Mouse (Mus musculus) brown adipose tissue, adult 24 weeks (tissue): Measurements from ENCODE around the gene Card14. TPM values are rescaled to one million over a fixed set of nuclear protein-coding genes. Genes with fewer than 3 reads are reported as not detected.

Source experiments
- H3K27ac ChIP-seq: fragments of 200-500 bp; replicated peaks from 2 replicates; pipeline ENCODE4 v1.5.1; 2012; ENCODE audit warnings: low read depth, mild to moderate bottlenecking, low read length
- H3K4me1 ChIP-seq: fragments of 200-500 bp; 2 replicates; pipeline ENCODE4 v1.6.1; 2012; ENCODE audit warnings: low read length, mixed read lengths; ENCODE audit not compliant: control insufficient read depth, insufficient read depth, insufficient read length
- H3K4me3 ChIP-seq: fragments of 200-500 bp; 2 replicates; pipeline ENCODE4 v1.5.1; 2012; ENCODE audit warnings: low read depth, mild to moderate bottlenecking, low read length, moderate library complexity; ENCODE audit not compliant: insufficient read depth
- polyA plus RNA-seq: library from polyadenylated mRNA; stranded (reverse); fragments of >200 nt; gene quantifications from 2 replicates; pipeline ENCODE4 v1.2.4, GENCODE M21; 2012; ENCODE audit not compliant: missing spikeins, insufficient read depth, insufficient read length

Card14 gene
- polyA plus RNA-seq, 1 experiment: not detected

GRCm38 (mm10) chr11:119330592-119330991, 23.0 kb downstream of the Card14 start:
- no peak overlapping the region for H3K27ac ChIP-seq
- H3K4me3 ChIP-seq: no peak overlapping the region
- no peaks in the 10 kb centered on the region for H3K4me1 ChIP-seq

- Histone ChIP-seq H3K4me3 (no peak overlapping the region), H3K27ac (no peak overlapping the region), H3K4me1 (no peaks in the 10 kb centered on the region)
Observed at GRCm38 (mm10) chr11:119331970-119332369, 24.4 kb downstream of the Card14 start.

DNA sequence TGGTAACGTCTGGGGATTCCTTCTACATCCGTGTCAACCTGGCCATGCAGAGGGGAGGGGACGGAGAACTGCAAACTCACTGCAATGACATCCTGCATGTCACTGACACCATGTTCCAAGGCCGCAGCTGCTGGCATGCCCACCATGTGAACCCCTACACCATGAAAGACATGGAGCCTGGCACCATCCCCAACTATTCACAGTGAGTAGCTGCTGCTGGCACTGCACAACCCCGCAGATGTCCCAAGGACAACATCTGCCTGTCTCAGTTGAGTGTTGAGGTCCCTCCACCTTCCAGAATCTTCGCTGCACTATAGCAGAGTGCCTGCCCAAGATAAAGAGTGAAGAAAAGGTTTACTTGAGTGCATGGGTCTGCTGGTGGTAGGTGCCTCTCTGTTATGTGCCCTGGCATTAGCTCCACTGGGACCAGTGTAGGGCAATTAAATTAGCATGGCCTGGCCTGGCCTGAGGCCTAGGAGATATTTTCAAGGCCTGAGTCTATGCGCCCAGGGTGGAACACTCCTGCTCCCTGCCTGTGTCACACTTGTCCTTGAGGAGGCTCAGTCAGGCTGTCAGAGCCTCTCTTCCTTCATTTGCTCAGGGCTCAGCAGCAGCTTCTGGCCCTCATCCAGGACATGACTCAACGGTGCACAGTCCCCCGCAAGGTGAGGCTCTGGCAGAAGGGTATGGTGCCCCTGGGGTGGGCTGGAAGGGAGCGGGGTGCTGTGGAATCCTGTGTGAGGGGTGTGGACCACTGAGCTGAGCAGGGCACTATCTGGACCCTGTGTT, 30.9 kb downstream of the Card14 start:
- no peak overlapping the region for H3K27ac ChIP-seq
- no peak overlapping the region for H3K4me3 ChIP-seq
- H3K4me1 ChIP-seq: no peaks in the 10 kb centered on the region

DNA sequence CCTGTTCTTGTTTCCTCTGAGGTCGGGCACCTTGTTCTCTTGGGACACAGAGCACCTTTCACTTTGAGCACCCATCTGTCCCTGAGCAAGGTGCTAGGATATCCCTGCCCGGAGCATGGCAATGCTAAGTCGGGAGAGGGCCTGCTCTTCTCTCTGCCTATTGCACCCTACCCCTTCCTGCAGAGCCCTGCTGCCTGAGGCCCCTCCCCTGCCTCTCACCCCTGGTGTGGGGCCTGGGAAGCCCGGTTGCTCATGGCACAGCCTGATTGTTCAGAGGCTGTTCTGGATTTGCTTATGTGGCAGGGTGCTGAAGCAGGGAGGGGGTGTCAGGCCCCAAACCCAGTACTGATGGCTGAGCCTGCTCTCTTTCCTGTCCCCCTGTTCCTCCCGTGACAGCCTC, 31.6 kb downstream of the Card14 start:
- Histone ChIP-seq H3K27ac (no peak overlapping the region), H3K4me3 (no peak overlapping the region), H3K4me1 (no peaks in the 10 kb centered on the region)

- H3K4me1 ChIP-seq: no peaks in the 10 kb centered on the region
- no peak overlapping the region for H3K4me3 ChIP-seq
- H3K27ac ChIP-seq: no peak overlapping the region
Observed at GRCm38 (mm10) chr11:119339637-119340036, 32.1 kb downstream of the Card14 start.

- no peaks in the 10 kb centered on the region for H3K4me1 ChIP-seq
- no peak overlapping the region for H3K4me3 ChIP-seq
- H3K27ac ChIP-seq: no peak overlapping the region
Observed at GRCm38 (mm10) chr11:119344178-119344577, 36.6 kb downstream of the Card14 start.

DNA sequence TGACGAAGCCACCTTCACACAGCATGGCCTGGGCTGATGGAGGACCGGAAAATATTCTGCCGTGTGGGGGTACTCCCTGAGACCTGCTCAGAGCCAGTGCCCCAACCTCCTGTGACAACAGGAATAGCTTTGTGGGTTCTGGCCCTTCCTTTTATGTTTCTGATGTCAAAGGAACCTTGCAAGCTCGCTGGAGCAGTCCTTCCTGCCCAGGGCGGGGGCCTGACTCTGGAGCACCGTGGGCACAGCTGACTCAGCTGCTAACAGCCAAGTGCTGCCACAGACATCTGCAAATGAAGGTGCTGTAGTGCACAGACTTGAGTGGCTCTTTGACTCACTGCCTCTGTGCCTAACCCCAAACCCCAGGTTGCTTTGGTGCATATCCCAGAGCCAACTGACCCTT, 37.3 kb downstream of the Card14 start:
- H3K27ac ChIP-seq: no peak overlapping the region
- no peaks in the 10 kb centered on the region for H3K4me1 ChIP-seq
- no peak overlapping the region for H3K4me3 ChIP-seq

DNA sequence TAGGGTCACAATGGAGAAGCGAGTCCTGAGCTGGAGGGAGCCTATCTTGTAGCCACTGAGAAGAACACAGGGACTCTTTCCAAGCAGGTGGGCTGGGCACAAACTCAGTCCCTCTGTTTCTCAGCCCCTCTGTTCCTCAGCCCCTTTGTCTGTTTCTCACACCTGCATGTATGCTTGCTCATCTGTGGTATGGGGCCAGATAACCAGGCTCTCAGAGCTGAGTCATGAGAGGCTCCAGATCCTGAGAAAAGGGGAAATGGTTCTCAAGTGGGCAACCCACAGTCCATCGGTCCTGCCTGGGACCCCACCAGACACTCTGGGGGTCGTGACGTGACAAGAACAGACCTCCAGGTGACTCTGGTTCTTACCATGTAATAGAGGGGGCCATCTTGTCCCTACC, 39.6 kb downstream of the Card14 start:
- Histone ChIP-seq H3K4me1 (no peaks in the 10 kb centered on the region), H3K4me3 (no peak overlapping the region), H3K27ac (no peak overlapping the region)

- H3K4me1 ChIP-seq: peaks cover 7% of the 10 kb centered on the region
- no peak overlapping the region for H3K4me3 ChIP-seq
- no peak overlapping the region for H3K27ac ChIP-seq
Observed at GRCm38 (mm10) chr11:119352113-119352512, 44.5 kb downstream of the Card14 start.

- Histone ChIP-seq H3K27ac (no peak overlapping the region), H3K4me3 (no peak overlapping the region), H3K4me1 (peaks cover 7% of the 10 kb centered on the region)
Observed at GRCm38 (mm10) chr11:119353946-119354345, 46.4 kb downstream of the Card14 start.

DNA sequence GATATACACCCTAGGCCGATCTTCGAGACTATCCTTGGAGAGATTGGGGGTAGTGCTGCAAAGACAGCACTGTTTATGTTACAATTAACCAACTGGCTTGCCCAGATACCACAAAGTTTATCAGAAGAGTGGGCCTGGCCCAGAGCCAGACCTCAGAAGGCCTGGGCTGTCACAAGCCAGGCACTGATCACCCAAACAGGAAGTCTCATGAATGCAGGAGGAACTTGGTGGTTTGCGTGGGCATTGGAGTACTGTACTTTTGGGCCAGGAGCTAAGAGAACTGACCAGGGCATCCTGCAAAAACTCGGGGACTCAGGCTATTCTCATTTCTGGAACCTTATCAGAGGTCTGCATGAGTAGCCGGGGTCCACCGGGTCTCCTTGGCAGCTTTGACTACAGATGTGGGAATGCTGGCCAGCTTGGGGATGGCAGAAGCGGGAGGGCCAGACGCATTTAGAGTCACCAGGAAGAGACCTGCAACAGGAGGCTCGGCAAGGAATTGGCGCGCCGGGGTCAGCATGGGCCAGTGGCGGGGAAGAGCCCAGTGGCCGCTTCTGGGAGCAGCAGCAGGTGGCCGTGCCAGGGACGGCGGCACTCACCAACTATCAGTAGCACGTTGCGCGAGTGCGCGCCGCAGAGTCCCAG, 47.4 kb downstream of the Card14 start:
- peaks cover 7% of the 10 kb centered on the region for H3K4me1 ChIP-seq
- peak overlapping the region; percentile 98 for H3K4me3 ChIP-seq
- 0 out of 2 replicates have a peak overlapping the region, but pooled peaks have one; percentile 54 for H3K27ac ChIP-seq

- Histone ChIP-seq H3K4me1 (peaks cover 7% of the 10 kb centered on the region), H3K4me3 (peak within 1 kb of the TSS; percentile 98), H3K27ac (peak within 1 kb of the TSS; percentile 69)
Observed at GRCm38 (mm10) chr11:119355443-119356385, 48.1 kb downstream of the Card14 start, which contains the start of the genes Sgsh and Slc26a11. Gene Sgsh (minus strand): TSS chr11:119355536. Gene Slc26a11 (plus strand): TSS chr11:119355557.

GRCm38 (mm10) chr11:119359089-119359488, 51.5 kb downstream of the Card14 start:
- Histone ChIP-seq H3K4me1 (peaks cover 7% of the 10 kb centered on the region), H3K4me3 (no peak overlapping the region), H3K27ac (no peak overlapping the region)

GRCm38 (mm10) chr11:119362769-119363533, 55.4 kb downstream of the Card14 start:
- Histone ChIP-seq H3K4me3 (no peak overlapping the region), H3K27ac (no peak overlapping the region), H3K4me1 (no peaks in the 10 kb centered on the region)
